Mouse (Mus musculus): ENCODE data around the gene Cd180. TPM values are rescaled to one million over a fixed set of nuclear protein-coding genes. Genes with fewer than 3 reads are reported as not detected.
"Not testable (repeated sequence)": the region's sequence is repeated elsewhere in the genome, so short reads cannot be mapped to it uniquely, and the experiment has no call there.

Cd180 gene
- total RNA-seq, 1 experiment from 2014 or later, result 60.8 TPM

DNA sequence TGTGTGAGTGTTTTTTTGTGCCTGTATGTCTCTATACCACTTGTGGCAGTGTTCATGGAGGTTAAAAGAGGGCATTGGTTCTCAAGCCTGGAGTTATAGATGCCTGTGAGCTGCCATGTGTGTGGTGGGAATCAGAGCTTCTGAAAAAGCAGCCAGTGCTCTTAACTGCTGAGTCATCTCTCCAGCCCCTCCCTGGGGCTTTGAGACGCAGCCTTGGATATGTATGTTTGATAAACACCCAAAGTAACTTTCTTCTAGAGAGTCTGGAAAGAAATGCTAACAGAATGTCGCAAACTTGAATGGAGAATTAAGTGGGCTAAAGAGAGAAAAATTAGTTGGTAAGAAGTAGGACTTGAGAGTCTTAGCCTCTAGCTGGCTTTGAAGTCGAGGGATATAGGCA is 34.7 kb downstream of the Cd180 start:
- ATAC-seq (replicated peaks; ENCODE audit: insufficient number of reproducible peaks, low FRiP score, low TSS enrichment, poor library complexity, severe bottlenecking), result no peak

DNA sequence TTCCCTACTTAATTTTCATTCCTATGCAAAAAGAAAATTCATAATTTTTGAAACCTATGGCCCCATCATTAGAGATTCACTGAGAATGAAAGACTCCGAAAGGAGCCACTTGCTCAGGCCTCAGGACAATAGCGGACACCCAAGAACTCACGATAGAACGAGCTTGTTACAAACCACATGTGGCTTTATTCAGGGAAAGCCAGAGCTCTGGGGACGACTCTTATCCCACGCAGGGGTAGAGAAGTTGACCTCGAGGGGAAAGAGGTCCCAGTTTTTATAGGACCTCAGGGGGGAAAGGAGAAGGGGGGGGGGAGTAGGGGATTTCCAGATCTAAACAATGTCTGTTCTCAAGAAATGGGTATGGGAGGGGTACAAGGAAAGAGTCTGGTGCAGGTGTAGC is 35.6 kb downstream of the Cd180 start:
- not testable (repeated sequence) for ATAC-seq (replicated peaks; ENCODE audit: insufficient number of reproducible peaks, low FRiP score, low TSS enrichment, poor library complexity, severe bottlenecking)

DNA sequence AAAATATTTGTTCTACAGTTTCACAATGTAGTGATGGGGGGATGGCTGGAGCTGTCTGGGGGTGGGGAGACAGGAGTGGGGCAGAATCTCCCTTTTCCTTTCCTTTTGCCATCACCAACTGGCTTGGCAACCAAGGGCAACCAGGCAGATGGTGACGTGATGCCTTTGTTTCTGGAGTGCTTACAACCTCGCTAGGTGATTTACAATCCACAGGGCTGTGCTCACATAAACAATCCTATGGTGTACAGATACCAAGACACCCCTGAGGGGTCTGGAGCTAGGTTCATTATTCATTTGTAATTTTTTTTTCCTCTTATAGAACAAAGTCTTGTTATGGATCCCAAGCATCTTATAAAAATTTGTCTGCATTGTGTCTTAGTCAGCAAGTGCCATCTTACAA is 39.7 kb downstream of the Cd180 start:
- ATAC-seq (replicated peaks; ENCODE audit: insufficient number of reproducible peaks, low FRiP score, low TSS enrichment, poor library complexity, severe bottlenecking), result no peak

DNA sequence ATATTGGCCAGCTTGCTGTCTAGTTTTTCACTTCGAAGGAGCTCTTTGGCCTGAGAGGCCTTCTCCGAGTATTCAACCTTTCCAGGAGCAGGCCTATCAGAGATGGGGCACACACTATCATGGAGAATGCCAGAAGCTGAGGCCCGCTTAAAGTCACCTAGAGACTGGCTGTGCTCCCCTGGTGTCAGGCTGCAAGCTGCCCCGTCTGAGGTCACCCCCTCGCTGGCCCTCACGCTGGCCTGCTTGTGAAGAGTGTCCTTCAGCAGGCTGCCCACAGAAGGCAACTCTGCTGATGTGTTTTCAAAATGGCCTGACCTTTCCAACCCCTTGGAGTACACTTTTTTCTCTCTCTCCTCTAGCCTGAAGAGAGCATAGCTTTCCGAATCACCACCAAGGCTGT is 44.5 kb downstream of the Cd180 start:
- ATAC-seq (replicated peaks; ENCODE audit: insufficient number of reproducible peaks, low FRiP score, low TSS enrichment, poor library complexity, severe bottlenecking), result no peak

DNA sequence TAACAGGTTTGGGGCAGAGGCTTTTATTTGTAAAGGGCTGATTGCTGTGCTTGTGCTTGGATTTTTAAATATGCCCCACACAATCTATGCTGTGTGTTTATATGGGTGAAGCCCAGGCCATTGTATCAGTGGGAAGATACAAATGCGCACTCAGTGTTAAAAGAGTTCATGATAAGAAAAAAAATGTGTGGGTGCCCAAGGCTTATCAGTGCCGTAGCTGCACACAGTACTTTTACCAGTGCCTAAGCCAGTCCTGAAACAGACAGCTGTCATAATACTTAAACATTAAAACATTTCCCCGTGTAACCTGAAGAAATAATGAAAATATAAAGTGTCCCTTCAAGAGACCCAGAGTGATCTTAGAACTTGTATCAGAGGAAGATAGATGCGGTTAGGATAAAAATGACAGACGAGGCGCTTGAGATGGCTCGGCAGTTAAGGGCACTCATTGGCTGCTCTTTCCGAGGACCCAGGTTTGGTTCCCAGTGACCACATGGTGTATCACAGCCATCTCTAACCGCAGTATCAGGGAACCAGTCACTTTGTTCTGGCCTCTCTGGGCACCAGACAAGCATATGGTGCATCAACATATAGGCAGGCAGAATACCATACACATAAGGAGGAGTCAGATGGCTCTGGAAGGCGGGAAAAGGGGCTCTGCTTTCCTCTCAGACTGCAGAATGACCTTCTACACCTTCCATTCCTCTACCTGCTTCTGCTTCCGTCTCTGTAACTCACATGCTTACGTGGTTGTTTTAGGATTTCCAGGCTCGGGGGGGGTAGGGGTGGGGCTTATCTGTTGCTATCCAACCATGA is 46.6 kb downstream of the Cd180 start:
- no peak for ATAC-seq (replicated peaks; ENCODE audit: insufficient number of reproducible peaks, low FRiP score, low TSS enrichment, poor library complexity, severe bottlenecking)

DNA sequence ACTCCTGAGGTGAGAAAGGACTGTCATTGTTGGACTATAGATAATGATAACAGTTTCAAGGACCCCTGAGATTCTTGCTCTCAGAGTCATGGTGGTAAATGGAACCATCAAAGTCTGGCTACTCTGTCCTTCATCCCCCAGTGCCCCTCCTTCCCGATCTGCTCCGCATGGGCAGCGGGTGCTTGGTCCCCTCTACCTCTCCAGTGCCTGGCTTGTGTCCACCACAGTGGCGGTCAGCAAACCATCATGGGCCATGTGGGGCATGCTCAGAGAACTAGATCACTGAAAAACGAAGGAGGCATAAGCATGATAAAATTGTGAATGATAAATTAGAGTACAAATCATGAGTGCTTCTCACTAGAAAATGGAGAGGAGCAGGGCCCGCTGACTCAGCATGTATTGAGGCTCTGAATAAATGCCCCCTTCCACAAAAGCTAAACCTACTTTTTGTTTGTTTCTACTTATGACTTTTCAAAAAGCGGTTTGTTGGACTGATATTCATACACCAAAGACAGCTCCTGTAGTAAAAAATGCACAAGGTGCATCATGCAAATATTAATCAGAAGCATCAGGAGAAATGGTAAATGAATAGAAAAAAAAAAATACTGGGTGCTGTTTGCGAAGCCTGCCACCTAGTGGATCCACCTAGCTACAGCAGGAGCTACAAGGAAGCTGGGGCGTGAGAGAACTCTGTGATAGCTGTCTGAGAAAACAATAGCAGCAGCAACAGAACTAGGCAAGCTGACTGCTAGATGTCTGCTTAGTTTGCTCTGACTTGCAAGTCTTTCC is 51.3 kb downstream of the Cd180 start:
- 0 out of 2 replicates have a peak, but pooled peaks have one; percentile 50 for ATAC-seq (replicated peaks; ENCODE audit: insufficient number of reproducible peaks, low FRiP score, low TSS enrichment, poor library complexity, severe bottlenecking)

DNA sequence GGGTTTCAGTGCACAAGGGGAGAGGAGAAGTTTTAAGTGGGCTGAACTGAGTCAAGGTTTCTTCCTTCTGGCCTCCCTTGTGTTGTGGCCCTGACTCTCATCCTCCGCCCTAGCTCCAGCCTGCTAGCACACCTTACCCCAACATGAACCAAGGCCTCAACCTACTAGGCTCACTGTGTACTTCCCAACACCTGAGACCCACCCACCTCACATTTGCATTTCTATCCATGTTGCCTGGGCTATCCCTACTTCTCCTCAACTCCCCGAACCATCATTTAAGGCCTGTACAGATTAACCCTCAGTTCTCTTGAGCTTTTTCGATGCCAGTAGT is 51.9 kb downstream of the Cd180 start:
- ATAC-seq (replicated peaks; ENCODE audit: insufficient number of reproducible peaks, low FRiP score, low TSS enrichment, poor library complexity, severe bottlenecking), result 0 out of 2 replicates have a peak, but pooled peaks have one; percentile 4

DNA sequence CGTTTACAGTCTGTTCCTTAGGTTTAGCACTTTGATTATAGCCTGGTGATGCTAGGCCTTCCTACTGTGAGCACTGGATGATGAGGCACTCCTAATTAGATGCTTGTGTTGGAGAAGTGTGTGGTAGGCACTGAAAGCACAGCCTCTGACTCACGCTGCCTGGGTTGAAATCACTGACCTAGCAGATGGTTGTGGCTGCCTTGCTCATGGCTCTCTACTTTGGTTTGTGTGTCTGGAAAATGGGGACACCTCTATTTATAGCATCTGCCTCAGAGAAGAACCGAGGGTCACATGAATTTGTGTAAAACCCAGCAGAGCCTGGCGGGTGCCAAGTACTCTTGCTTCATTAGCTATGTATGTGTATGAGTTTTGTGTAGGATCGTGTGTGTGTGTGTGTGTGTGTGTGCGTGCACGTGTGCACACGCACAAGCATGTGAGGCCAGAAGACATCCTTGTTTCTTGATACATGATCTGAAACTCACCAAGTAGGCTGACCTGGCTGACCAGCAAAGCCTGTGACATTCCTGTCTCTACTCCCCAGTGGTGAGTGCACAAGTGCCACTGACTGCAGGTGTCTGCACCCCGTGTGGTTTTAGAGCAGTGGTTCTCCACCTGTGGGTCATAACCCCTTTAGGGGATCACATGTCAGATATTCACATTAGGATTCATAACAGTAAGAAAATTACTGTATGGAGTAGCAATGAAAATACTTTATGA is 52.4 kb downstream of the Cd180 start:
- ATAC-seq (replicated peaks; ENCODE audit: insufficient number of reproducible peaks, low FRiP score, low TSS enrichment, poor library complexity, severe bottlenecking), result no peak

DNA sequence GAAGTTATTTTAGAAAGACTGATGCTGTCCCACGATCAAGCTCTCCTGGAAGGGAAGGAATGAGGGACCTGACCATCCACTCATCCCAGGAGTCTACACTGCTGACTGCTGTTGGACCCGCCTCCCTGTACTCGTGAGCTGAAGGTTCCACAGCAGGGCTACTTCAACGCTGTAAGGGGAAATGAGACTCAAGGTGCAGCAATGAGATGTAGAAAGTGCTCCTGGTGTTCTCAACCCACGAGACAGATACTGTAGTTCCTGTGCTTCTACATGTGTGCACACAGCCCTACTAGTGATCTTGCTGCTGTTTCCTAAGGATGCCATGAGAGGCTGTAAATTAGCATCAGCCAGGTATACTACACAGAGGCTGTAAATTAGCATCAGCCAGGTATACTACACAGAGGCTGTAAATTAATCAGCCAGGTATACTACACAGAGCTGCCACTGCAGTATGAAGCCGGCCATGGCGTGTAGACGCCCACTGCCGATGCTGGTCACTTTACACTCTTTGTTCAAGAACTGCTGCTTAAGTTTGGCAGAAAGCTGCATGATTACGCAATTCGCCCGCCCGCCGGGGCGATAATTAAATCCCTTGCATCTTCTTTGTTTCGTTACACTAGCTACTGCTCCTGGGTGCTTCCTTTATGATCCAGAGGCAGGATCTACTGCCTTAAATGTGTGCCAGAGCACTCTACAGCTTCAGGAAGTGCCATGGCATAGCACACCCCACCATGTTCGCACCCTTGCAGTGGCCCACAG is 53.6 kb downstream of the Cd180 start:
- ATAC-seq (replicated peaks; ENCODE audit: insufficient number of reproducible peaks, low FRiP score, low TSS enrichment, poor library complexity, severe bottlenecking), result no peak

DNA sequence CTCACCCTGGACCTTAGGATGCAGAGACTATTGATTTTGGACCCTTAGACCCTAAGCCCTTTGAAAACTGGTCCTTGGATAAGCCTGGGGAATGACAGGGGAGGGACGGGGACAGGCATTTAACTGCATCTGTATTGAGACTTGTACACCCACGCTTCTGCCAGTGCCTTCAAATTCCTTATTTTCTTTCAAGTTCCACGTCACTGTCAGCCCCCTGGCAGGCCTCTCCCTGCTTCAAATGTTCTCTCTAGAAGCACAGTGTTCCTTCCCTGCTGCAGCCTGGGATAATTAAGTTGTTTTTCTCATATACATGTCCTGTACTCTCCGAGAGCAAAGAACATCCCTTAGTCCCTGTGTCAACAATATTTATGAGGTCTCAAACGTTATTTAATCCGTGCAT is 55.8 kb downstream of the Cd180 start:
- no peak for ATAC-seq (replicated peaks; ENCODE audit: insufficient number of reproducible peaks, low FRiP score, low TSS enrichment, poor library complexity, severe bottlenecking)

DNA sequence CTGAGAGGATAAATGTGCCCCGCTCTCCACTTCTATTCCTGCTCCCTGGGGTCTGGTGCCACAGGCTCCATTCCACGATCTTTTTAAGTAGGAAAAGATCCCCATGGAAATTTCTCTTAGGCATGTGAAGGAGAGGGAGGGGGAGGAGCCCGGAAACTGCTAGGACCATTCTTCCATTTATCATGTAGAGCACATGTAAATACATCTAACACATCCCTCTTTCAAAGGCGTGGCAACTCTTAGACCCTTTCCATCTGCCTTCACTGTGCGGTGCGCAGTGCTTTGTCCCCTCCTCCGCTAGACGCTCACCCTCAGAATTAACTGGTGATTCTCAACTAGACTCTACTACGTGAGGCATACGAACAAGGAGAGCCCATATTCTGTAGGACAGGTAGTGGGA is 56.5 kb downstream of the Cd180 start:
- ATAC-seq (replicated peaks; ENCODE audit: insufficient number of reproducible peaks, low FRiP score, low TSS enrichment, poor library complexity, severe bottlenecking), result no peak

DNA sequence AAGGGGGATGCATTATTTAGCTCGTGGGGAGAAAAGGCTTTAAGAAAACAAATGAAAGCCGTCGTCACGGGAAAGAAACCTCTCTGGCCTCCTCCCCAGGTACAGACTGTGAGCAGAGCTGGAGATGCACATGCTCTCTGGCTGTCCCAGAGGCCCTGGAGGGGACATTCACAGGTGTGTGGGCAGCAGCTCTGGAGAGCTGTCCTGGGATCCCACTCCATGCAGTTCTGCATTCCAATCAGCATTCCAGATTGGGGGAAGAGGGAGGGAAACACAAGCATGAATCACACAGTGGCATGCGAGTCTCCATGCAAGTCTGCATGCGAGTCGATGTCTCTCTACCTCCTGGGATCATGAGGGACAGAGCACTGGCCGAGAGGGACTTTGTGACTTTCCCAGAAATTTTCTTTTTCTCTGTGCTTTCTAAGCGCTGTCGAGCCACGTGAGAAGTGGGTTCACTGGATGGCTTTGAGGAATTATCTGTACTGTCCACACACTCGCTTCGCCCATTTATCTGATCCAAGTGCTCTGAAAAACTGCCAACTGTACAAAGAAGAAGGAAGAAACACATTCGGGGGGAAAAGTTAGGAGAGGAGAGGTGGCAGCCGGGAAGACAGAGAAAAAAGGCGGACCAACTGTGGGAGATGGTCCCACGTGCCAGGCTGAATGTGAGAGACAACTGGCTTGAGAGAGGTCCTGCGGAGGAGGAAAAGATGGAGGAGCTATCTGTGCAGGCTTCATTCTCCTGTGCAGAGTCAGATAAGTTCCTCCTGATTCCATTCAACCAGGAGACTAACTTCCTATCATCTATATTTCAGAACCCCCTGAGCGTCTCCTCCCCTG is 60.6 kb downstream of the Cd180 start:
- ATAC-seq (replicated peaks; ENCODE audit: insufficient number of reproducible peaks, low FRiP score, low TSS enrichment, poor library complexity, severe bottlenecking), result no peak

DNA sequence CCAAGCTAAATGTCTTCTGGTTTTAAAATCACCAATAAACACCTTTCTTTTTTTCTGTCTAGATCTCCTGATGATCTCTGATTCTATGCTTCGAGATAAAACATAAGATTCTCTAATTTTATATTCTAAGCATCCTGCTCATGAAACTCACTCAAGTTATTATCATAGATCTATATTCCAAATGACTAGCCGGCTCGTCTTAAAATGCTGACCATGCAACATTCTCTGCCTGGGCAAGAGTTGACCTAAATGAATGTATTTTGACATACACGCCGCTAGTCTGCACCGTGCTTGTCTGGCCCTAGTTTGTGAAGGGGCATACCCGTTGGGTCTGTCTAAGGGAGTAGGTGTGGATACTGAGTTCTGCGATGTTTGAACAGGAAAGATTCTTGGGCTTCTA is 61.8 kb downstream of the Cd180 start:
- no peak for ATAC-seq (replicated peaks; ENCODE audit: insufficient number of reproducible peaks, low FRiP score, low TSS enrichment, poor library complexity, severe bottlenecking)

DNA sequence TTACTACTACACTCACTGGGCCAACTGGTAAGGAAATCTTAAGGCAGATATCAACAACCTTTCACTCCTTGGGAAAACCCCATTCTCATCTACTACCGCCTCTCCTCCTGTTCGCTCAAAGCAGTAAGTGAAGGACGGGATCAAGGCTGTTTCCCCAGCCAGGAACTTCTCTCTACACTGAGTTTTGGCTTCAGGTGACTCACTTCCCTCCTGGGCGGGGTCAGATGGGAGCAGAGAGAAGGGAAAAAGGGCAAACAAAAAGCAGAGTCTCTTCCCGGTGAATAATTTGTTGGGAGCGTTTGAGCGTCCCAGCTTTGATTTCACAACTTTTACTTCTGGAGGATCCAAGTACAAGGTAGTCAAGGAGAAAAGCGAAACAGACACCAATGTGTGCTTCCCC is 62.7 kb downstream of the Cd180 start:
- no peak for ATAC-seq (replicated peaks; ENCODE audit: insufficient number of reproducible peaks, low FRiP score, low TSS enrichment, poor library complexity, severe bottlenecking)

DNA sequence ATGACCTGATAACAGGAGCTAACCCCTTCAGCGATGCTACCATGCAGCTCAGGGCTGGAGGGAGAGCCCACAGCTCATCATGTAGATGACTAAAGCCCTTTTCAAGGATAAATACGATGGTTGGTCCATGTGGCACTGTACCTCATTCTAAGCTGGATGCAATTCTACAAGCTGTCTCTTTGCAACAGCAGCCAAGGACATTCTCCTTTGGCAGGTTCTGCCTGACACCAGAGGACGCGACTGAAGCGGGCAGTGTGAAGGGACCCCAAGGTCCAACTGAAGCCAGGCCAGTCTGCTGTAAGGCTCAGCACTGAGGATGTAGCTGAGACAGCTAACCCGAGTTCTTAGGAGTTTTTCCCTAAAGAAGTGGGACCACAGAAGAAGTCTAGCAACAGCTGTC is 64.7 kb downstream of the Cd180 start:
- no peak for ATAC-seq (replicated peaks; ENCODE audit: insufficient number of reproducible peaks, low FRiP score, low TSS enrichment, poor library complexity, severe bottlenecking)

DNA sequence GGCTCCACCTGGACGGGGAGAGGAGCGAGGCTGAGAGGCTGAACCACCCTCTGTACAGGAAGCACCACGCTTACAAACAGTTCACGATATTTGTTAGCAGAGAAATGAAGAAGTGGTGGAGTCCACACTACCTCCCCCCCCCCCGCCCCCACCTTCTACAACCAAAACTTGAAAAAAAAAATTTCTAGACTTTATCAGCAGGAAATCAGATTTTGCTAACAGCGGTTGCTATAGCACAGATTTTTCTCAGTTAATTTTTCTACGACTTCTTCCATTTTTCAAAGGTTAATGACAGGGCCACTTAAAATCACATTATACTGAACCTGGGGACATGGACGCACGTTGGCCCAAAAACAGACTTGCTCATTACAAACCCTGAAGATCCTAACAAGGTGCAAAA is 68.1 kb downstream of the Cd180 start:
- ATAC-seq (replicated peaks; ENCODE audit: insufficient number of reproducible peaks, low FRiP score, low TSS enrichment, poor library complexity, severe bottlenecking), result no peak

DNA sequence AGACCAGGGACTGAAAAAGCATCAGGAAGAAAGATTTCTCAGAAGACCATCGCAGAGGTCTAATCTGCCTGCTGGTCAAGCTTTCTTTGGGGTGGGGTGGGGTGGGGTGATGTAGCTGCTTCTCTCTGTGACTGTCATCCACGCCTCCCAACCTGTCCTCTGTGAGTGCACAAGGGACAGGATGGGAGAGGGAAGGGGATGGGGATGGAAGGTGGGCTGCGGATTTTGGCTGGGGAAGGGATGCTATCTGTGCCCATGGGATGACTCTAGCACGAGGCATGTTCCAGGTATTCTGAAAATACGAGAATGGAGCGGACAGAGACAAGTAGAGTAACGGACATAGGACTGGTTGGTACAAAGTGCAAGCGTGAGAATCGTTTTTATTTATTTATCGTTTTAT is 68.8 kb downstream of the Cd180 start:
- no peak for ATAC-seq (replicated peaks; ENCODE audit: insufficient number of reproducible peaks, low FRiP score, low TSS enrichment, poor library complexity, severe bottlenecking)

DNA sequence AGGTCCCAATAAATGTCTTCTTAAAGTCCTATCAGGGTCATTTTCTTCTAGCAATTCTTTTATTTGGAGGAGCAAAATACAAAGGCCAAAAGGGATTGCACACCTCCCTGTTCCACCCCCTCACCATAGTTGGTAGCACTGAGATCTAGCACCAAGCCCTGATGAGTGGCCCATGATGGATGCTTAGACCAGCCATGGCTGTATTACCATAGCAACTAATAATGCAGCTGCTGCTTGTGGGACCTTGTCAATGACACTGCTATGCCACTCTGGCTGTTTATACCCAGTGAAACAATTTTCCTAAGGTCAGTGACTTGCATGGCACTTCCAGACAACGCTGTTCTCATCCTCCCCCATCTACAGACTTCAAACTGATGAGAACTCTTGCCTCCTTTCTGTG is 70.9 kb downstream of the Cd180 start:
- ATAC-seq (replicated peaks; ENCODE audit: insufficient number of reproducible peaks, low FRiP score, low TSS enrichment, poor library complexity, severe bottlenecking), result no peak

Measured in monocyte, adult 5-6 weeks (primary cell).